Mouse (Mus musculus) frontal cortex, postnatal 10 days (tissue): Measurements from ENCODE around the gene Nup43.
"Not testable (repeated sequence)": the region's sequence is repeated elsewhere in the genome, so short reads cannot be mapped to it uniquely, and the experiment has no call there.

Experiments used
- DNase-seq, 2 experiments: peaks; one replicate each; pipeline ENCODE4 v3.0.0; 2022; ENCODE audit warnings: low spot score in 2 of 2, mixed read lengths in 1 of 2

Gene Nup43

GRCm38 (mm10) chr10:7667342-7667802 is at the start of gene Nup43:
Nup43 (plus strand) TSS chr10:7667503.
- peak; percentile 83 to 89 for DNase-seq

- not testable (repeated sequence) for DNase-seq
Measured at GRCm38 (mm10) chr10:7617556-7617955, 49.7 kb upstream of the Nup43 start.

GRCm38 (mm10) chr10:7619821-7620241 is 47.5 kb upstream of the Nup43 start:
- no peak for DNase-seq

- no peak for DNase-seq
Measured at GRCm38 (mm10) chr10:7620723-7621122, 46.6 kb upstream of the Nup43 start.

GRCm38 (mm10) chr10:7622378-7622777 is 44.9 kb upstream of the Nup43 start:
- DNase-seq: no peak

GRCm38 (mm10) chr10:7623861-7624518 is 43.3 kb upstream of the Nup43 start:
- no peak for DNase-seq

GRCm38 (mm10) chr10:7629092-7629491 is 38.2 kb upstream of the Nup43 start:
- no peak for DNase-seq

GRCm38 (mm10) chr10:7630286-7630685 is 37.0 kb upstream of the Nup43 start:
- no peak for DNase-seq

- no peak for DNase-seq
Measured at GRCm38 (mm10) chr10:7630951-7631720, 36.2 kb upstream of the Nup43 start.

- DNase-seq: no peak
Measured at GRCm38 (mm10) chr10:7640366-7640765, 26.9 kb upstream of the Nup43 start.

- DNase-seq: no peak
Measured at GRCm38 (mm10) chr10:7645911-7646310, 21.4 kb upstream of the Nup43 start.

GRCm38 (mm10) chr10:7649059-7649458 is 18.2 kb upstream of the Nup43 start:
- no peak for DNase-seq

- DNase-seq: no peak
Measured at GRCm38 (mm10) chr10:7651057-7651456, 16.2 kb upstream of the Nup43 start.

- peak in 1 of 2 experiments; percentile 39 for DNase-seq
Measured at GRCm38 (mm10) chr10:7662471-7663141, 4.7 kb upstream of the Nup43 start.

- DNase-seq: peak; percentile 86 to 92
Measured at GRCm38 (mm10) chr10:7663159-7664026, 3.9 kb upstream of the Nup43 start.

GRCm38 (mm10) chr10:7664027-7664526 is 3.2 kb upstream of the Nup43 start:
- no peak for DNase-seq

- DNase-seq: no peak
Measured at GRCm38 (mm10) chr10:7664889-7665288, 2.4 kb upstream of the Nup43 start.

- DNase-seq: no peak
Measured at GRCm38 (mm10) chr10:7673673-7674072, 6.4 kb downstream of the Nup43 start.

GRCm38 (mm10) chr10:7680731-7681301 is 13.5 kb downstream of the Nup43 start, which contains the start of the genes Pcmt1 and Lats1:
Pcmt1 (minus strand) TSS chr10:7681136.
Lats1 (plus strand) TSS chr10:7681214.
- DNase-seq: peak; percentile 64 to 86

GRCm38 (mm10) chr10:7681343-7682025 is 14.2 kb downstream of the Nup43 start:
- DNase-seq: peak; percentile 57 to 64
